Mouse (Mus musculus) spleen, postnatal 4 days (tissue): ENCODE measurements around the gene Inpp5b.

ENCODE experiments used
- DNase-seq, 2 experiments: peaks; one replicate each; pipeline ENCODE4 v3.0.0; 2022; ENCODE audit warnings: low spot score in 2 of 2

The Inpp5b gene

DNA sequence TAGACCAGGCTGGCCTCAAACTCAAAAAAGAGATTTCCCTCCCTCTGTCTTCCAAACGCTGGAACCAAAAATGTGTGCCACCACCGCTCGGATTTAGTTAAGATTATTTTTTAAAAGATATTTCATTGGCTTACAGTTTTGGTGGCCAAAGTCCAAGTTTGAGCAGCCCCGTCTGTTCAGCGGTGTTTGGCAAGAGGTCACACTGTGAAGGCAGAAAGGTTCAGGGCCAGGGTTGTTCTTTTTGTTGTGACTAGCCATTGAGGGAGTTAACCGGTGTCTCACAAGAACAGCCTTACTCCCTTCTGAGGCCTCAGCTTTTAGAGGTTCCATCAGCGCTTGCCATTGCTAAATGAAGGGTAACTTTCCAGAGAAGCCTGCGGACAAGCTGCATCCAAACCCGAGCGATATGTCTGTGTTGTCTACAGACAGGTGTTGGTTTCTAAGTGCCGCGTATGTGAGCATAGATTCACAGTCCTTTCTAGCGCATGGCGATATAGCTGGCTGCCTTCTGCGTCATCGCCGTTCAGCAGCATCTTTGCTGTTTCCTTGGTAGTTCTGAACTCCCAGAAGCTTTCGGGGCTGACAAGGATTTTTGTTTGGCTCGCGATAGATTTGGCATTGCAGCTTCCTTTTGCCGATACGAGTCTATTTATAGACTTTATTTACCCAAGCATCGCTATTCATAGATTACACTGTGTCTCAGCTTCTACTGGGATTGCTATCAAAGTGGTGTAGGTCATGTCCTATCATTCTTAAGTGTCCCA is 24.3 kb downstream of the Inpp5b start:
- no peak for DNase-seq

DNA sequence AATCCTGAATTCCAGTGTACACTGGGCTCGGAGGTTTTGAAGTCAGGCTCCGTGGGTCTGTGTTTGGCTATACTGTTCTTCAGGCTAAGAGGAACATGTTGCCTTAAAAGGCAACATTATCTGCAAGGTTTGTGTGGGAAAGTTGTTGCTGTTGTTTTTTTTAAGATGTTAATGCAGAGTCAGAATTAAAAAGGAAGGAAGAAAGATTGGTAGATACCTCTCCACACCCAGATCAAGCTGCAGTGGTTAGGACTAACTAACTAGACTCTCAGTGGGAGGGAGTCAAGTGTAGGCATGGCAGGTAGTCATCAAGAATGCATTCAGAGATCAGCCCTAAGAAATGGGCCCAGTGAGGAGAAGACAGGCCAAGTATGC is 24.9 kb downstream of the Inpp5b start:
- DNase-seq = no peak

DNA sequence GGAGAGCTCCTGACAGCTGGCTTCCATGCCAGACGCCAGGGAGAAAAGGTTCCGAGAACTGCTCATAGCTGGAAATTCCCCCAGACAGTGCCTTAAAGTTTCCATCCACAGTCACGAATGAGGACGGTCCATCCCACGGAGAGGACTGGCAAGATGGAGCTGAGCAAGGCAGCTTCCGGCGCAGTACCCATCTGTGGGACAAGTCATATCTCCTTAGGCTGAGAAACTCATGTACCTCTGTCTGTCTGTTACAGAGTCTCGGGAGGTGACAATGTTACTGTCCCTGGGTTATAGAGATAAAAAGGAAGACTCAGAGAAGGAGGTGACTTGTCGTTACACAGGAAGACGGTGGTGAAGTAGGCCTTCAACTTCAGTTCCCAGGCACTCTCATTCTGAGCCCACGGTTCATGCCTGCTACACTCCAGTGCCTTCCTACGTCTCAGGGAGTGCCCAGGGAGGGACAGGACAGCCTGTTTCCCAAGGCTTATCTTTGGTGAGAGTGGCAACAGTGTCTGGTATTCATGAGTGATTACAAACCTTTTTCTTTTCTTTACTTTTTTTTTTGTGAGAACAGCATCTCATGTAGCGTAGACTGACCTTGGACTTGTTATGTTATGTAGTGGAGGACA is 27.4 kb downstream of the Inpp5b start:
- DNase-seq = no peak

DNA sequence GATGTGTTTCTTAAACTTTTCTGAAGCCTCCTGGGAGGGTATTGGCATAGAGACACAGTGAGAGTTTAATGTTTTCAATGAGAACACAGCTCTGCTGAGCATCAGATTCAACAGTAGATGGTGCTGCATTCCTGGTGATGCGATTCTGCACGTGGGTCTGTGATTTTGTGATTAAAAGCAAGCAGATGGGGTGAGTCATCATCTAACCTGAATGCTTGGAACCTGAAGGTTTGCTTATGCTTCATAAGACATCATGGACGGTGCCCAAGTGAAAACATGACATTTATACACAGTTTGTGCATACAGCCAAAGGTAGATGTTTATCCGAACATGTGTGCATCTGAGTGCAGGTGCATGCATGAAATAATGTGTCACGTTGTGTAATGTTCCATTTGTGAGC is 29.0 kb downstream of the Inpp5b start:
- DNase-seq = no peak

DNA sequence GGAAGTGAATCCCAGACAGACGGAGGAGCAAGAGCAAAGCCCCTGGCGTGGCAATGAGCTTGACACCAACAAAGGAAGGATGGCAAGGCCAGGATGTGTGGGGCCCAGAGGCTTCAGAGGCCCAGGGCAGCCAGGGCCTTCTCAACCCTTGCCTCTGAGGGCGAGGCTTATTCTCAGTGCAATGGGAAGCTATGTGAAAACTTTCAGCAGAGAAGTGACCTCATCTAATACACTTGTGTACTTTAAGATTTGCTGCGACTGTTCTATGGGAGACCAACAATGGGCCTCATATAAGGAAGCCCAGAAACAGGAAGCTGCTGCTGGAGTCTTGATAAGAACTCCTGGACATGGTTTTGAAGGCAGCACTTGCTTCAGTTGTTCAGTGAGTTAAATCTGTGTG is 30.5 kb downstream of the Inpp5b start:
- no peak for DNase-seq

DNA sequence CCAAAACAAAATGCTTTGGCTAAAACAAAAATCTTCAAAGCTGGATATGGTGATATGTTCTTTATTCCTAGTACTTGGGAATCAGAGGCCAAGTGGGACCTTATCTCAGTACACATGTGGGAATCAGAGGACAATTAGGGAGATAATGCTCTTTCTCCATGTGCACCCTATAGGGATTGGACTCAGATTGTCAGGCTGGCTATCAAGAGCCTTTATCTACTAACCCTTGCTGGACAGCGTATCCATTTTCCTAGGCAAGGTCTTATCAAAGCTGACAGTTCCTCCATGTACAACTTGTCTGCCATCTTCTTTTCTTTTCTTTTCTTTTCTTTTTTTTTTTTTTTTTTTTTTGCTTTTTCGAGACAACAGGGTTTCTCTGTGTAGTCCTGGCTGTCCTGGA is 31.8 kb downstream of the Inpp5b start:
- DNase-seq = no peak

DNA sequence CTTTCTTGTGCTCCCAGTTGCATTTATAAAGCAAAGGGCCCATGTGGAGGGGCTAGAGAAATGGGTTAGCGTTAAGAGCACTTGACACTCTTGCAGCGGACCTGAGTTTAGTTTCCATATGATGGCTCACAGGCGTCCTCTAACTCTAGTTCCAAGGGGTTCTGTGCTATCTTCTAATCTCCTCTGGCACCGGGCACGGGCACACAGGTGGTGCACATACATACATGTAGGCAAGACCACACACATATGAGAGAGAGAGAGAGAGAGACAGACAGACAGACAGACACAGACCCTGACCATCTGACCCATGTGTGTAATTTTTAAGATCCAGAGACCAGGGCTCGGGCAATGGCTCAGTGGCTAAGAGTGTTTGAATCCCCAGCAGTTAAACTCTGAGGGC is 32.3 kb downstream of the Inpp5b start:
- no peak for DNase-seq

DNA sequence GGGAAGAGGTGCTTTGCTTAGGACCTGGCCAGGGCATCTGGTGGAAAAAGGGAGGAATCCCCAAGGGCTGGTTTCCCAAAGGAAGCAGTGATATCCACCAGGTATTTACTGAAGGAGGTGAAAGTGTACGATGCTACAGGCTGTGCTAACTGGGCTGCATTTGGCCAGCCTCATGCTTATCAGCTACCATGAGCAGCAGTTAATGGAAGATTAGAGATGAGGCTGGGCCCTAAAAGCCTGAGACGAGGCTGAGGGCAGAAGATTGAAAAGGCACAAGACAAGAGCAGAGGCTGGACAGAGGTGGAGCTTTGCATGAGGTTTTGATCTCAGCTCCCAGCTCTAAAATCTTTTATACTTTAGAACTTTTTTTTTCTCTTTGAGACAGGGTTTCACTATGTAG is 32.8 kb downstream of the Inpp5b start:
- peak; percentile 65 to 69 for DNase-seq

DNA sequence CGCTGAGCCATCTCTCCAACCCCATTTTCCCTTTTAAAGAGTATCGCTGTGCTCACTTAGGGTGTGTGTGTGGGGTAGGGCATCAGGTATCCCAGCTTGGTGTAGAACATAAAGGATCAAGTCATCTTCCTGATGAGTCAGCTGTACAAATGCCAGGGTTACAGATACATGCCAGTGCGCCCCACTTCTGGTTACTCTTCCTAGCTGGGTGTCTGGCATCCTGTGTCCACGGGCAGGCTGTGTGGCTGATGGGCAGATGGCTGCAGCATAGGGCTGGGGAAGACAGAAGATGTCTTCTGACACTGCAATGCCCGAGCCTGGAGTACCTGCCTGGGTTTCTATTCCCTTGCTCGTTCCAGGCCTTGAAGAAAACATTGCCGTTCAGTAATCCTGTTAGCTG is 39.7 kb downstream of the Inpp5b start:
- no peak for DNase-seq

DNA sequence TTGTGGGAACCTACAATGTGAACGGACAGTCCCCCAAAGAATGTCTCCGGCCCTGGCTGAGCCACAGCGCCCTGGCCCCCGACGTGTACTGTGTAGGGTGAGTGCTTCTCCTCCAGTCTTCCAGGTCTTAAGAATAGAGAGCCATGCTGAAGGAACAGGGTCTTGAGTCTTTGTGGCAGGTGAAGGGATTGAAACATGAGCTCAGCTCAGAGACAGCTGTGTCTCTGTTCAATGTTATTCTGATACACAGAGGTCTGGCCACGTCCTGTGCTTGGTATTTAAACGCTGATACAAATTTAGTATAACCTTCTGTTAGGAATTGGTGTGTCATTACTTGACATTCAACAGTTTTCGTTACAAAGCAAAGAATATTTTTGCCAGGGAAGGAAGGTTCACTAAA is 40.7 kb downstream of the Inpp5b start:
- DNase-seq = no peak

DNA sequence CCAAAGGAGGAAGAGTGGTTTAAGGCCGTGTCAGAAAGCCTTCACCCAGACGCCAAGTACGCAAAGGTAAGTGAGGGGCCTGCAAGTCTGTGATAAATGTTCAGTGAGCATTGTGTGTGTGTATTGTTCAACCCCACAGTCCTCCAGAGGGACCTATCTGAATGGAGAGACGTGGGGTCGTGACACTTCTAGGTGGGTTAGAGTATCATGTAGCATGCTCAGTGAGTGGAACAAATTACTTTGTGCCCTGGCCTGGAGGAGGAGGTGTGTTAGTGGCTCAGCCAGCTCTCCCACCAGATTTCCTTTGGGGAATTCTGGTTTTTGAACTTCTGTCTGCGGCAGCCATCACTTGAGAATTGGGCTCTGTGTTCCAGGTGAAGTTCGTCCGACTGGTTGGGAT is 42.3 kb downstream of the Inpp5b start:
- no peak for DNase-seq

DNA sequence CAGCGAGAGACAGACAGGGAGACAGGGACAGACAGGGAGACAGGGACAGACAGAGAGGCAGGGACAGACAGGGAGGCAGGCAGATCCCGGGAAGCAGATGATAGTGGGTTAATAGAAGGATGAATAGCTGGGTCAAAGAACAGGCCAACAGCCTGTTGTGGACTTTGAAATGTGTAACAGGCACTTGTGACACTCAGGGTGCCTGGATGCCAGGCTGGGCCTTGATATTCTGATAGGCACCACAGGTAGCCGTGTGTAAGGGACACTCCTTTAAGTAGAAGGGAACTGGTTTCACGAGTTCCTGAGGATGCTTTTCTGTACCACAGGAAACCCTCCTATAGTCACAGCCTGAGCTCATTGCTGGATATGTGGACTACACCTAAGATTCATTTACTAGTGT is 48.4 kb downstream of the Inpp5b start:
- no peak for DNase-seq

DNA sequence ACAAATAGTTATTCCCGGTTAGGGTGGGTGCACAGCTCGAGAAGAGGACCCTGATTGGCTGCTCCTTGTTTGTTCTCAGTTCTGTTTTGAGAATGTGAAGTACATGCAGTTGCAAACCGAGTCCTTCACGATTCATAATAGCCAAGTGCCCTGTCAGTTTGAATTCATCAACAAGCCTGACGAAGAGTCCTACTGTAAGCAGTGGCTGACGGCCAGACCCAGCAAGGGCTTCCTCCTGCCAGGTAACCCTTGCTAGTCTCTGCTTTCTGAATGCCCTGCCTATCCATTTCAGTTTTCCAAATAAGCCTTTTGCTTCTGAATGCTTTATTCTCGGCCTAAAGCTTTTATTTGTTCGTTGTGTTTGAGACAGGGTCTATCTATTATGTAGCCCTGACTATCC is 50.5 kb downstream of the Inpp5b start:
- DNase-seq = no peak

DNA sequence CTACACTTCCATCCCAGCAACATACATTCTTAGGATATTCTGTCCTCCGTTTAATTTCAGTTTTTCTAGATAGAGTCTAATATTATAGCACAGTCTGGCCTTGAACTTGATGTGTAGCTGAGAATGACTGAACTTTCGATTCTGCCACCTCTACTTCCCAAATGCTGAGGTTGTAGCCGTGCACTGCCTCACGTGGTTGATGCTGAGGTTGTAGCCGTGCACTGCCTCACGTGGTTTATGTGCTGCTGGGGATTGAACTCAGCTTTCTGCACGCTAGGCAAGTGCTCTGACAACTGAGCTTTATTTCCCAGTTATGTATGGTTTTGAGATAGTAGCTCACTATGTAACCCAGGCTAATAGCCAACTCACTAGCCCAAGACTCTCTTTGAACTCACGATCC is 54.5 kb downstream of the Inpp5b start:
- no peak for DNase-seq

DNA sequence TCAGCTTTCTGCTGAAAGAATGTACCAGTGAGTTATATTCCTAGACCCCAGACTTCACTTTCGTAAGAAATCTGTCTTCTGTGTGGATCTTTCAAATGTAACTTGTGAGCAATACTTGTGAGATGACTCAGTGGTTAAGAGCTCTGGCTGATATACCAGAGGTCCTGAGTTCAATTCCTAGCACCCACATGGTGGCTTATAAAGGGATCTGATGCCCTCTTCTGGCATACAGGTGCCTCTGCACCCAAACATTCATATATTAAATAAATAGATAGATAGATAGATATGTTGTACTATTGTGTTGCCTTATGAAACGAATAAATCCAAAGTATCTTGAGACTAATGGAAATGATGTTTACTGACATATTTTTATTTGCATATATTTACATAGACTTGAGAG is 55.3 kb downstream of the Inpp5b start:
- no peak for DNase-seq

DNA sequence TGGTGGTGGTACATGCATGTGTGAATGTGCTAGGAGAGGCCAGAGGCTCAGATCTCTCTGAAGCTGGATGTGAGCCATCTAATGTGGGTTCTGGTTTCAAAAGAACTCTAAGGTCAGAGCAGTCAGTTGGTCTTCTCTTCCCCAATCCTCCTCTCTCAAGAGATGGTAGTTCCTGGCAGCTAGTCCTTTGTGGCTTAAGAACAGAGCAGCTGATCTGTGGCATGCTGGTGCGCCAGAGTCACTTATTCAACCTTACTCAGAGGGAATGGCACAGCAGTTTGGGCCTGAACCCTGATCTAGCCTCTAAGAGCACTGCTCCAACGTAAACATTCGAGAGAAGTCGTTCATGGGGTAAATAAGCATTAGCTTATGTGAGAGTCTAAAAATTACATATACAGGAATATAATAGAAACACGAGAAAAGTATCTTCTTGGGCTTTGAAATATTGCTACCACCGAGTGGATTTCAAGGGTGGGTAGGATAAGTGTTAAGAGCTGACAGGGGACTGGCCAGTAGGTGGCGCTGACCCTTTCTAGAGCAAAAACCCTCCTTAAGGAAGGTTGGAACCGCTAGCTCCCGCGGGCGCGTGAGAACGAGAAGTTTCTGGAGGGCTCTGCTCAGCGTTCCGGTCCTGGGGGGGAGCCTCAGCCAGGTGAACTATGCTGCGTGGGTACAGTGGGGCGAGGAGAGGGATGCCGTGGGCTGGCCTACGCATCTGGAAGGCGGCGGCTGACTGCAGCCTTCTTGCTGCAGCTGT is 60.1 kb downstream of the Inpp5b start, which contains the start of gene Mtf1:
TSS of gene Mtf1 (plus strand) at position 553 of the 757 bp plus-strand sequence.
- DNase-seq = peak; percentile 89 to 97

DNA sequence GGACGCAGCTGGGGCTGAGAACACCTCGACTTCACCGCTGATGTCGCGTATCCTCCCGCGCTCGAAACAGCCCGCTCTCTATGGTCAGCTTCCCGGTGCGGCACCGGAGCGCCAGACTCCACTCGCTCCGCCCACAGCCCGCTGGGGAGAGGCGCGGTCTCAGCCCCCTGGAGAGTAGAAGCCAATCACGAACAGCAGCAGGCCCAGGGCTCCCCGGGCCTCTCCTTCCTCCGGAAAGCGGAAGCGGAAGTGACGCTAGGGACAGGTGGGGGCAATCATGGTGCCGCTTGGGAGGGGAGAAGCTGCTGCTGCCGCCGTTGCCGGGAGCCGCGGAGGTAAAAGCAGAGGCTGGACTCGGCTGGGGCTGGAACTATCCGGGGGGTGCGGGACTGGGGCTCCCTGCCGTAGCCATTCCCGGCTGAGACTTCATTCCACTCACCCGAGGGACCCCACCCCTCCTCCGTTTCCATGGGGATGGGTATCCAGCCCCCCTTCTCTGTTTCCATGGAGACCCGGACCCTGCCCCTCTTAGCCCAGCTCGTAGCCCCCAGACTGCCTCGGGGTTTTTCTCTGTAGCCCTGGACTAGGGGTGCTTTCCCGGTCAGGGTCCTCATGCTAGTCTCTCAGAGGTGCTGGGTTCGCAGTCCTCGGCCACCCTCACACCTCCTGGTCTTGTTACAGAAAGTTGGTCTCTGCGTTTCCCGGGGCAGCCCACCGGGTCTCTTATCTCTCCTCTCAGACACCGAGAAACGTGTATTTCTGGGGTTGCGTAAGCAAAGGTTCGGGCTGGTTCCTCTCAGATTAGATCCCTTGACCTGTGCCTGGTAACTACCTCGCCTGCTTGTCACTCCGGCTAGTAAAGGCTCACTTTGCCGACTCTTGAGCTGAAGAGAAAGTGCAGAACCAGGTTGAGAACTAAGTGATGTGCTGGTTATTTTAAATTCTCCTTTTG is 60.9 kb downstream of the Inpp5b start:
- DNase-seq = peak; percentile 97 to 98

DNA sequence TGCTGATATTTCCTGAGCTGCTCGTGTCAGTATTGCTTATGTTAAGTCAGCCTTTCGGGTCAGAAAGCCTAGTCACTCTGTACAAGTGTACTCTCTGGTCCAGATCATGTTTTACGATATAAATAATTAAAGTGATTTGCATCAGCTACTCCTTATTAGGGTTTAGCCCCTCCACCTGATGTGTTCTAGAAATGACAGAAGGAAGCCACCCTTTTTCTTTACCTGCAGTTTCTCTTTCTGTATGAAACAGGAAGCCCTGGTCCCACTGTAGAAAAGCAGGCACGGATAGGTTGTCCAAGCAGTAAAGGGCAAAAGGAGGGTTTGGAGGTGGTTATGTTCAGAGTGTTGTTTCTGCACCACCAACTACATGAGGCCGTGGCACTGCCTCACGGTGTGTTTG is 61.8 kb downstream of the Inpp5b start:
- no peak for DNase-seq

DNA sequence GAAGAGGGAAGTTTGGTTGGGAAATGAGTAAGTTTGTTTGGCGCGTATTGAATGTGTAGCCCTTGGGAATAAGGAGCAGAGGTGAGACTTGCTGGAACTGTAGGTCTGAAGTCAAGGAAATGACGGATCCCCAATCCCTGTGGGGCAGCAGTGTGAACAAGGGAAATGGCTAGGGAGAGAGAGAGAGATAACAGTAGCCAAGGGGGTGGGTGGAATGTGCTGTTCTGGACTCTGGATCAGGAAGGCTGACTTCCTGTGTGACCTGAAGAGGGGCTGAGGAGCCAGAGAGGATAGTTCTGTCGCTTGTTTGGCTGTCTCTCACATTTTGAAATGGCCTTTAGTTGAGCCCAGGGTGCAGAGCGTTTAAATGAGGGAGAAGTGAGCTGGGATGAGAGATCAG is 66.9 kb downstream of the Inpp5b start:
- DNase-seq = no peak

DNA sequence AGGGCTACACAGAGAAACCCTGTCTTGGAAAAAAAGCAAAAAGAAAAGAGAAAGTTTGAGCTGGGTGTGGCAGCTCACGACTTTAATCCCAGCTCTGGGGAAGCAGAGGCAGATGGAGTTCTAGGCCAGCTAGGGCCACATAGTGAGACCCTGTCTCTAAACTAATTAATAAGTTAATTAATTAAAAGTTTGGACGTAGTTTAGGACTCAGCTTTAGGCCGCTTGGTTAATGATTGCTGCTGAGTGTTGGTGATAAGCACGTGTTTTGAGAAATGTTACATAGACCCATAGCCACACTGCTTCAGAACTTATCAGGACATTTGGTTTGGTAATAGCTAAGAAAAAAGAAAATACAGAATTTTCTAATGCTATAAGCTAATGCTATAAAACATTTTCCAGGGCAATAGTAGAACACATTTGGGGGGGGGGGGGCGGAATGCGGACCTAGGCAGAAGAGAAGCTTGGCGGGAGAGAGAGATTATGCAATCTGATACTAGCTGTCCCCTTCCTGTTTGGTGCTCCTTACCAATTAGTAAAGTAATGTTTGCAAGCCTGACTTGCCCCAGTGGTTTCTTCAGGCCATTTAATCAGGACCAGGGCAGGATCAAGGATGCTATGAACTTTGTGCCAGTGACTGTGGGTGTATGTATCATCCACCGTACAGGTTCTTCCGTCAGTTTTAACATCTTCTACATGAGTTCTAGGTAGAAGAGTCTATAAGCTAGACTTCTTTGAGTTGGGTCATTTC is 67.7 kb downstream of the Inpp5b start:
- no peak for DNase-seq

DNA sequence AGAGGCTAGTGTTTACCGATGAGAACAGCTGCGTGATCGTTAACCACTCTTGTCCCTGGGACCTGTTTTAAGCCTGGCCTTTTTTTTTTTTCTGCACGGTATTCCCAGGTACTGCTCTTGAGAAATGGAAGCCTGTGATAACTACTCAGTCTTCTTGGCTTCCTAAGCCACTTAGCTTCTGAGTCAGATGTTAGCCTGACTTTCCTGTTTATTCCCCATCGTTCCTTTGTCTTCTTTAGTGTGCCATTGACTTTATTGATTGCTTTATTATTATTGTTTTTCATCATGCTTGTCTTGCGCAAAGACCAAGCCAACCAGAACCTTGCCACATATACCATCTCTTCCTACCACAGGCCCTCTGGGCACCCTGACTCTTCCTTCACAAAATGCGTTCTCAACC is 68.4 kb downstream of the Inpp5b start:
- no peak for DNase-seq
